Mouse (Mus musculus): Measurements from ENCODE around the gene Ankrd13b. TPM values are rescaled to one million over a fixed set of nuclear protein-coding genes. Genes with fewer than 3 reads are reported as not detected.
A peak's percentile ranks its signal among the peaks of the same experiment; 100 is the strongest.

The Ankrd13b gene
- total RNA-seq, 2 experiments from 2014 or later, result 83.2 to 88.4 TPM

- peak; percentile 81 to 85 for DNase-seq
Measured at GRCm38 (mm10) chr11:77508068-77509021, 18.9 kb upstream of the Ankrd13b start.

- DNase-seq, result no peak
Measured at GRCm38 (mm10) chr11:77507426-77507825, 17.9 kb upstream of the Ankrd13b start.

- no peak for DNase-seq
Measured at GRCm38 (mm10) chr11:77506941-77507340, 17.5 kb upstream of the Ankrd13b start.

- DNase-seq, result no peak
Measured at GRCm38 (mm10) chr11:77506273-77506672, 16.8 kb upstream of the Ankrd13b start.

- DNase-seq, result no peak
Measured at GRCm38 (mm10) chr11:77505291-77505980, 16.0 kb upstream of the Ankrd13b start.

- no peak for DNase-seq
Measured at GRCm38 (mm10) chr11:77504377-77504776, 14.9 kb upstream of the Ankrd13b start.

- DNase-seq, result no peak
Measured at GRCm38 (mm10) chr11:77503511-77503910, 14.0 kb upstream of the Ankrd13b start.

- no peak for DNase-seq
Measured at GRCm38 (mm10) chr11:77502481-77502880, 13.0 kb upstream of the Ankrd13b start.

GRCm38 (mm10) chr11:77501971-77502370 is 12.5 kb upstream of the Ankrd13b start:
- no peak for DNase-seq

GRCm38 (mm10) chr11:77501392-77501791 is 11.9 kb upstream of the Ankrd13b start:
- peak in 1 of 2 experiments; percentile 70 for DNase-seq

GRCm38 (mm10) chr11:77500361-77501325 is 11.2 kb upstream of the Ankrd13b start:
- no peak for DNase-seq

GRCm38 (mm10) chr11:77499354-77499753 is 9.9 kb upstream of the Ankrd13b start:
- no peak for DNase-seq

- DNase-seq, result no peak
Measured at GRCm38 (mm10) chr11:77498261-77499139, 9.0 kb upstream of the Ankrd13b start.

GRCm38 (mm10) chr11:77497851-77498250 is 8.4 kb upstream of the Ankrd13b start:
- no peak for DNase-seq

GRCm38 (mm10) chr11:77497341-77497756 is 7.9 kb upstream of the Ankrd13b start:
- DNase-seq, result no peak

- no peak for DNase-seq
Measured at GRCm38 (mm10) chr11:77495507-77495906, 6.0 kb upstream of the Ankrd13b start.

GRCm38 (mm10) chr11:77494782-77495181 is 5.3 kb upstream of the Ankrd13b start:
- DNase-seq, result no peak

GRCm38 (mm10) chr11:77494344-77494676 is 4.8 kb upstream of the Ankrd13b start:
- DNase-seq, result no peak

- peak; percentile 70 to 72 for DNase-seq
Measured at GRCm38 (mm10) chr11:77493512-77494343, 4.2 kb upstream of the Ankrd13b start, which contains the start of gene Git1. Git1 (plus strand) TSS chr11:77493562.

- peak; percentile 90 to 91 for DNase-seq
Measured at GRCm38 (mm10) chr11:77492911-77493332, 3.4 kb upstream of the Ankrd13b start.
